Mouse (Mus musculus): ENCODE measurements around the gene Rnf19b.

DNA sequence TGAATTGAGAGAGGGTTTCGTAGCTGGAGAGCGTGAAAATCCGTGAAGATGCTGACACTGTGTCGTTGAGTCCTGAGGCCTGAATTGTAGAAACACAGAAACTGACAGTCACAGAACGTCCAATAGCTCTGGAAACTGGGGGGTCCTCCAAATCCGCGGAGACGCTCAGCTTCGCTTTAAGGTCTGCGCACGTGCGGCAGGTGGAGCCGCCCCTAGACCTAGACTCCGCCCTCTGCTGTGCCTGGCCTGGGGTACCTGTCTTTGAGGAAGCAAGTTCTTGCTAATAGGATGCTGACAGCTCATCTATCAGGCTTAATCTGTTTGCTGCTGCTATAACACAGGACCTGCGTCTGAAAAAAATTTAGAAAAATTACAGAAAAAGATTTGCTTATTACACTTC is 37.2 kb downstream of the Rnf19b start:
- no peak for TF ChIP-seq SIN3A (IDR thresholded peaks at IDR 0.05; ENCODE audit: low read length)
- no peak for TF ChIP-seq CHD2 (IDR thresholded peaks at IDR 0.05; ENCODE audit: low read length)
- no peak for TF ChIP-seq CTCF (conservative IDR thresholded peaks at IDR 0.05 in 1 of 2, IDR thresholded peaks at IDR 0.05 in 1 of 2; ENCODE audit: low read depth in 2 of 2, low read length in 2 of 2)
- no peak for TF ChIP-seq NELFE (IDR thresholded peaks at IDR 0.05; ENCODE audit: low read depth, low read length)
- TF ChIP-seq NRF1 (IDR thresholded peaks at IDR 0.05; ENCODE audit: low read depth, low read length) = peak; percentile 40
- no peak for TF ChIP-seq EP300 (IDR thresholded peaks at IDR 0.05; ENCODE audit: low read length)
- TF ChIP-seq KAT2A (IDR thresholded peaks at IDR 0.05; ENCODE audit: insufficient replicate concordance, low read length) = no peak
- no peak for TF ChIP-seq USF1 (IDR thresholded peaks at IDR 0.05; ENCODE audit: low read depth, low read length)

Measured in CH12.LX (cell line).